Mouse (Mus musculus) lung, postnatal 0 days (tissue): ENCODE results near the gene Cpm. TPM values are rescaled to one million over a fixed set of nuclear protein-coding genes. Genes with fewer than 3 reads are reported as not detected.

Source experiments
- ATAC-seq: fragments of 200-750 bp; cut with Nextera tagmentation; 2 replicates; pipeline ENCODE4 v1.8.0; 2017; ENCODE audit warnings: moderate library complexity
- DNase-seq: peaks from one replicate; pipeline ENCODE4 v3.0.0-alpha.2; 2016; ENCODE audit warnings: low spot score
- H3K27ac ChIP-seq: fragments of 300-500 bp; sonication (generic); 2 replicates; pipeline ENCODE4 v1.5.1; 2014; ENCODE audit warnings: antibody characterized with exemption, mild to moderate bottlenecking, low read length, mixed read lengths
- H3K27me3 ChIP-seq: fragments of 300-500 bp; sonication (generic); replicated peaks from 2 replicates; pipeline ENCODE4 v1.6.1; 2014; ENCODE audit warnings: low read length, mixed read lengths; ENCODE audit not compliant: insufficient read depth
- H3K36me3 ChIP-seq: fragments of 300-500 bp; sonication (generic); 2 replicates; pipeline ENCODE4 v1.6.1; 2014; ENCODE audit warnings: low read length, mixed read lengths; ENCODE audit not compliant: insufficient read depth
- H3K4me1 ChIP-seq: fragments of 300-500 bp; sonication (generic); 2 replicates; pipeline ENCODE4 v1.6.1; 2014; ENCODE audit warnings: antibody characterized with exemption, low read depth, low read length, mixed read lengths; ENCODE audit not compliant: insufficient read depth
- H3K4me2 ChIP-seq: fragments of 300-500 bp; sonication (generic); replicated peaks from 2 replicates; pipeline ENCODE4 v1.6.1; 2014; ENCODE audit warnings: low read depth, mild to moderate bottlenecking, low read length, moderate library complexity, mixed read lengths
- H3K4me3 ChIP-seq: fragments of 300-500 bp; sonication (generic); 2 replicates; pipeline ENCODE4 v1.5.1; 2014; ENCODE audit warnings: low read depth, low read length
- H3K9ac ChIP-seq: fragments of 300-500 bp; sonication (generic); replicated peaks from 2 replicates; pipeline ENCODE4 v1.6.1; 2014; ENCODE audit warnings: low read depth, mild to moderate bottlenecking
- H3K9me3 ChIP-seq: fragments of 300-500 bp; sonication (generic); 2 replicates; pipeline ENCODE4 v1.6.1; 2016; ENCODE audit warnings: low read length, mixed read lengths
- CTCF ChIP-seq: IDR thresholded peaks from 2 replicates; pipeline ENCODE4 v1.5.1; 2016; ENCODE audit warnings: antibody characterized with exemption, mild to moderate bottlenecking
- EP300 ChIP-seq: IDR thresholded peaks from 2 replicates; pipeline ENCODE4 v1.6.1; 2016; ENCODE audit warnings: antibody characterized with exemption, mild to moderate bottlenecking, control low read depth
- WGBS: fragments of 180-500 bp; shearing (Covaris S2); extraction: QIAGEN DNeasy Blood & Tissue Kit; methylation state at CpG from one replicate; pipeline ENCODE4 v1.1.7; 2014; 5-methylcytosine and 5-hydroxymethylcytosine counted together
- polyA plus RNA-seq: library from polyadenylated mRNA; unstranded; fragments of >200 nt; fragmentation: Nextera tagmentation; extraction: Ambion mirVana; gene quantifications from 2 replicates; pipeline ENCODE4 v1.2.1, GENCODE M21; 2015

Gene Cpm
- polyA plus RNA-seq, 1 experiment from 2014 or later: 250 TPM

DNA sequence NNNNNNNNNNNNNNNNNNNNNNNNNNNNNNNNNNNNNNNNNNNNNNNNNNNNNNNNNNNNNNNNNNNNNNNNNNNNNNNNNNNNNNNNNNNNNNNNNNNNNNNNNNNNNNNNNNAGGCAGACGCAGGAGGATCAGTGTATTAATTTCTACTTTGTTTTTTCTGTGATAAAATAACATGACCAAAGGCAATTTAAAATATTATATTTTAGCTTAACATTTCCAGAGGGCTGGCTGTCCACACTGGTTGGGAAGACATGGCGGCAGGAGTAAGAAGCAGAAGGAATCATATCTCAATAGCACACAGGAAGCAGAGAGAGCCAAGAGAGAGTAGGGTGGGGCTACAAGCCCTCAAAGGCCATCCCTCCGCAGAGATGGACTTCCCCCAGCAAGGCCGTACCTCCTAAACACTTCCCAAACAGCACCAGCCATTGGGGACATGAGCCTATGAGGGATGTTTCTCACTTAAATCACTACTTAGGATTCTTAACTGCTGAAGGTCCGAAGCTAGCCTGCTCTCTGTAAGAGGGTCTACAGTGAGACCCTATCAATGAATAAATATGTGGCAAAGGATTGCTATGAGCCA lies 94.9 kb downstream of the Cpm start:
- WGBS: 68% methylated on average over 5 of the region's 5 CpGs

DNA sequence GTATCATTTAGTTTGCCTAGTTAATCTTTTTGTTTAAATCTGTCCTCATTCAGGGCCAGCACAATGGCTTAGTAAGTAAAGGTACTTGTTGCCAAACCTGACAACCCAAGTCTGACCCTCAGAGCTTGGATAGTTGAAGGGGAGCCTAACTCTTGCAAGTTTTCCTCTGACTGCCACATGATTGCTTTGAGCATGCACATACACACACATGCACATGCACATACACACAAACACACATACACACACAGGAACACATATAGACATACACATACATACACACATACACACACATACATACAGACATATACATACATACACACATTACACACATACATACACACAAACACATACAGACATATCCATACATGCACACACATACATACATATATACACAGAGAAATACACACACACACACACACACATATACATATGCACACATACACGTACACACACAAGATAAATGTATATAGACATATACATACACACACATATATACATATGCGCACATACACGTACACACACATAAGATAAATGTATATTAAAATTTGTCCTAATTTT lies 95.6 kb downstream of the Cpm start:
- no peak overlapping the region for H3K4me3 ChIP-seq
- H3K9ac ChIP-seq: no peak overlapping the region
- WGBS: 94% methylated on average over 3 of the region's 3 CpGs
- H3K4me1 ChIP-seq: no peaks in the 10 kb centered on the region
- H3K36me3 ChIP-seq: no peaks in the 10 kb centered on the region
- H3K4me2 ChIP-seq: no peak overlapping the region
- no peaks in the 10 kb centered on the region for H3K27me3 ChIP-seq
- DNase-seq (no peak), ATAC-seq (no peak)
- TF ChIP-seq EP300 (no peak), CTCF (no peak)
- H3K27ac ChIP-seq: no peak overlapping the region
- no peaks in the 10 kb centered on the region for H3K9me3 ChIP-seq

More for the DNA sequence above, 94.9 kb downstream of the Cpm start:
- Histone ChIP-seq H3K9me3 (no peaks in the 10 kb centered on the region), H3K27ac (no peak overlapping the region), H3K36me3 (no peaks in the 10 kb centered on the region), H3K4me1 (no peaks in the 10 kb centered on the region), H3K9ac (no peak overlapping the region), H3K27me3 (no peaks in the 10 kb centered on the region), H3K4me3 (no peak overlapping the region), H3K4me2 (no peak overlapping the region)
- no peak for TF ChIP-seq EP300
- TF ChIP-seq CTCF: no peak
- DNase-seq (no peak), ATAC-seq (no peak)

DNA sequence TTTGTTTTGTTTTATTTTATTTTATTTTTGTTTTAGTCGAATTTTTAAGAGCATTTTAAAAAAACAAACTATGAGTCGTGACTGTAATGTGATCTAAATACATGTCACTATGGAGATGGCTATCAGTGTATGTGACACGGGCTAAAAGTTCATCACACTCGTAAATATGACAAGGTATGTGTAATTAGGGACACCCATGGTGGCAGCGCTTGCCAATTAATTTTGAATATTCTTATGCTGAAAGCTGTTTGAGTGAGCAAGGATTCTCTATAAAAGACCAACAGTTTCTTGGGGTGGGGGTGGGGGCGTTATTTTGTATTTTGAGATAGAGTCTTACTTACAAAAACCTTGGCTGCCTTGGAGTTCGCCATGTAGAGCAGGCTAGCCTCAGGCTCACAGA lies 96.4 kb downstream of the Cpm start:
- Histone ChIP-seq H3K36me3 (no peaks in the 10 kb centered on the region), H3K9ac (no peak overlapping the region), H3K27ac (no peak overlapping the region), H3K4me3 (no peak overlapping the region), H3K4me1 (no peaks in the 10 kb centered on the region), H3K4me2 (no peak overlapping the region), H3K27me3 (no peaks in the 10 kb centered on the region), H3K9me3 (no peaks in the 10 kb centered on the region)
- DNase-seq (no peak), ATAC-seq (no peak)
- TF ChIP-seq CTCF (no peak), EP300 (no peak)
- WGBS: 69% methylated on average over 7 of the region's 7 CpGs

DNA sequence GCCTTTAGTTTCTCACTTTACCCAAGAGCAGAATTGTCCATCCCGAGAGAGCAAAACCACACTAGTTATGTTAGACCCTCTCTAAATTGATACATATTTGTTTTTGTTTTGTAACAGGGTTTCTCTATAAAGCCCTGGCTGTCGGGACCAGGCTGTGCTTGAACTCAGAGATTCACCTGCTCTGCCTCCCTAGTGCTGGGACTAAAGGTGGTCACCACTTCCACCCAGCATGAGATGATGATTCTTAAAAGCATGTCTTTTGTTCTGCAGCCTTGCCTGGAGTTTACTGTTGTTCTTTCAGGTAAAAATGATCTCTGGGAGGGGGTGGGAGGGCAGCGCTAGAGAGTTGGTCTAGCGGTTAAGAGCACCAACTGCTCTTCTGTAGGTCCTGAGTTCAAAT lies 97.0 kb downstream of the Cpm start:
- WGBS: 85% methylated on average over 4 of the region's 4 CpGs
- Histone ChIP-seq H3K4me3 (no peak overlapping the region), H3K27me3 (no peaks in the 10 kb centered on the region), H3K4me2 (no peak overlapping the region), H3K4me1 (no peaks in the 10 kb centered on the region), H3K9me3 (no peaks in the 10 kb centered on the region), H3K36me3 (no peaks in the 10 kb centered on the region), H3K9ac (no peak overlapping the region), H3K27ac (no peak overlapping the region)
- no peak for TF ChIP-seq CTCF
- no peak for TF ChIP-seq EP300
- DNase-seq (no peak), ATAC-seq (no peak)

DNA sequence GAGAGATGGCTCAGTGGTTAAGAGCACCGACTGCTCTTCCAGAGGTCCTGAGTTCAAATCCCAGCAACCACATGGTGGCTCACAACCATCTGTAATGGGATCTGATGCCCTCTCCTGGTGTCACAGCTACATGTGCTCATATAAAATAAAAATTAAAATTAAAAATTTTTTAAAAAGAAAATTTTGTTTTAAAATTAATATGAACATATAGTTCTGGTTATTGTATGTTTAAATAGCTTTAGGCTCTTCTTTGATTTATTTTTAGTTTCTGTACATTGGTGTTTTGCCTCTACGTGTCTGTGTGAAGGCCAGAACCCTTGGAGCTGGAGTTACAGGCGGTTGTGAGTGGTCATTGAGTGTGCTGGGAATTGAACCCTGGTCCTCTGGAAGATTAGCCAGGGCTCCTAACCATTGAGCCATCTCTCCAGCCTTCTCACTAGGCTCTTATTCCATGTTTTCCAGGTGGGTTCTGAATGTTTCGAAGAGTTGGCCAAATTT lies 97.6 kb downstream of the Cpm start:
- ATAC-seq (no peak), DNase-seq (no peak)
- Histone ChIP-seq H3K4me3 (no peak overlapping the region), H3K9me3 (no peaks in the 10 kb centered on the region), H3K27me3 (no peaks in the 10 kb centered on the region), H3K36me3 (no peaks in the 10 kb centered on the region), H3K4me1 (no peaks in the 10 kb centered on the region), H3K9ac (no peak overlapping the region), H3K27ac (no peak overlapping the region), H3K4me2 (no peak overlapping the region)
- TF ChIP-seq CTCF (no peak), EP300 (no peak)
- 96% methylated on average over 4 of the region's 4 CpGs for WGBS

DNA sequence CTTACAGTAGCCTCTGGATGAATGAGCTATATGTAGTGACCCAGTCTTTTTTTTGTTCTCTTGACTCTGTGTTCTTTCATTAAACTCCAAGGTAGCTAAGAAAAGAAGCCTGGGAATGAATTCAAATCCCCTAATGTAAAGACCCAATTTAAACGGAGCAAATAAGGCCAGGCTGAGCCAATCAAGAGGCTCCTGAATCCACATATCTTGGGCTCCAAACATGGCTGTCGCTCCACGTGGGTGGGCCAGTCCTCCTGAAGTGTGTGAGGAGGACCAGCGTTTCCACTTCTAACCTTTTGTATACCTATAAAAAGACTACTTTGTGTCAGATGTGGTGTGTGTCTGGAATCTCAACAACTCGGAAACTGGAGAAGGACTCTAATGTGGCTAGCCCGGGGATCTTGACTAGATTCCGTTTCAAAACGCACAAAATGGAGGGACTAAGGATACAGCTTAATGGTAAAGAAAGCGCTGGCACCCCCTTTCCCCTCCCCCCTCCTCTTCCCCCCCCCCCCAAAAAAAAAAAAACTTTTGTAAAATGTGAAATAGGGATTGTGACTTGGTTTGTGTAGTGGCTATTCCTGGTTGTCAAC lies 98.3 kb downstream of the Cpm start:
- Histone ChIP-seq H3K4me1 (no peaks in the 10 kb centered on the region), H3K9me3 (no peaks in the 10 kb centered on the region), H3K4me3 (no peak overlapping the region), H3K27ac (no peak overlapping the region), H3K4me2 (no peak overlapping the region), H3K27me3 (no peaks in the 10 kb centered on the region), H3K36me3 (no peaks in the 10 kb centered on the region), H3K9ac (no peak overlapping the region)
- no peak for TF ChIP-seq EP300
- TF ChIP-seq CTCF: no peak
- DNase-seq: no peak
- no peak for ATAC-seq
- 57% methylated on average over 9 of the region's 9 CpGs for WGBS
